ENCODE assay signal across 8 mouse cellular contexts in the genomic region with DNA sequence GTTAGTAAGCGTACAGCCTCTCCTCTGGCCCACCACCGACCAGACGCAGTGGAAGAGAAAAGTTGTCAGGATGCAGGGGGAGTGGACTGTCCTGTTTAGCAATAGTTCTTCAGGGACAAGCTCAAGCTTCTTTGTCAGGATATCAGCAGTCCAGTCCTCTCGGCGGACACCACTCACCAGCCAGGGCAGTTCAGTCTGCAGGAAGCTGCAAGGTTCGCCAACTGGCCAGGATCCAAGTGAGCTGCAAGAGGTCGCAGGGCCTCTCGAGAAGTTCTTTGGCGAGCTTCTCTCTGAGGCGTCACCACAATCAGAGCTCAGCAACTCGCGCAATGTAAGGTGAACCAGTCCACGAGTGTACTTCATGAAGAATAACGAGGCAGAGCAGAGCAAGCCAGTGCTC. TPM values are rescaled to one million over a fixed set of nuclear protein-coding genes. Genes with fewer than 3 reads are reported as not detected.
DNase-seq lines count a peak whose midpoint lies in the region; ATAC-seq and TF ChIP-seq lines count a peak whose summit lies in the region.

No protein-coding gene starts in this region.

- no peak for TF ChIP-seq CTCF in gastrocnemius, adult 2 months (IDR thresholded peaks at IDR 0.05)

- intact Hi-C loops in gastrocnemius, adult 2 months (cut with DNase I) = no loop called here

- H3K9ac ChIP-seq in liver, embryonic 12.5 days = no peak overlapping the region

- H3K27me3 ChIP-seq in liver, embryonic 12.5 days (replicated peaks) = no peaks in the 10 kb centered on the region
- H3K27me3 ChIP-seq in midbrain, embryonic 10.5 days (ENCODE audit: low read depth, poor library complexity, severe bottlenecking) = no peaks in the 10 kb centered on the region

- 69% methylated on average over 14 of the region's 14 CpGs for WGBS in liver, embryonic 12.5 days (ENCODE audit: insufficient replicate concordance)
- 89% methylated on average over 14 of the region's 14 CpGs for WGBS in midbrain, embryonic 10.5 days

- H3K9me3 ChIP-seq in liver, embryonic 12.5 days (replicated peaks) = no peaks in the 10 kb centered on the region
- H3K9me3 ChIP-seq in midbrain, embryonic 10.5 days (replicated peaks) = no peaks in the 10 kb centered on the region

- H3K36me3 ChIP-seq in liver, embryonic 12.5 days = no peaks in the 10 kb centered on the region
- no peaks in the 10 kb centered on the region for H3K36me3 ChIP-seq in midbrain, embryonic 10.5 days

- no peak overlapping the region for H3K27ac ChIP-seq in liver, embryonic 12.5 days
- H3K27ac ChIP-seq in gastrocnemius, adult 2 months = peak overlapping the region; percentile 61
- no peak overlapping the region for H3K27ac ChIP-seq in midbrain, embryonic 10.5 days (replicated peaks)

- peak; percentile 41 for DNase-seq in liver
- peak; percentile 75 for DNase-seq in gastrocnemius, adult 2 months
- peak; percentile 48 to 56 for DNase-seq in kidney, adult 8-10 months
- DNase-seq in skeletal muscle tissue, adult 2 months (ENCODE audit: low read depth, low spot score) = peak; percentile 74
- no peak for DNase-seq in midbrain, embryonic 10.5 days (ENCODE audit: low spot score)
- no peak for DNase-seq in embryo, embryonic 10 days (ENCODE audit: low spot score)

- no peak overlapping the region for H3K4me2 ChIP-seq in liver, embryonic 12.5 days

- H3K4me3 ChIP-seq in liver, embryonic 12.5 days = no peak overlapping the region
- H3K4me3 ChIP-seq in gastrocnemius, adult 2 months = peak overlapping the region; percentile 31
- no peak overlapping the region for H3K4me3 ChIP-seq in midbrain, embryonic 10.5 days

- no peak for ATAC-seq in liver, embryonic 12.5 days
- no peak for ATAC-seq in monocyte, adult 5-6 weeks (replicated peaks; ENCODE audit: insufficient number of reproducible peaks, low FRiP score, low TSS enrichment, poor library complexity, severe bottlenecking)

- H3K4me1 ChIP-seq in liver, embryonic 12.5 days = peaks cover 20% of the 10 kb centered on the region
- no peaks in the 10 kb centered on the region for H3K4me1 ChIP-seq in midbrain, embryonic 10.5 days

RNA-seq across cellular contexts. Expression of gene Zbtb9, which starts 21.4 kb away (rescaled TPM):
- 8.9 and 9.2 TPM in 2 replicates for polyA plus RNA-seq in liver, embryonic 12.5 days (2016; fragmentation: Nextera tagmentation; extraction: Ambion mirVana)
- total RNA-seq in gastrocnemius, adult 2 months (2021) = under 1 TPM; 0.17 to 0.41 TPM
- polyA plus RNA-seq in midbrain, embryonic 10.5 days (2016; fragmentation: Nextera tagmentation; extraction: Ambion mirVana) = 18.6 and 18.8 TPM in 2 replicates
- 23.5 to 34.2 TPM (median 32.3 TPM) in 3 replicates for total RNA-seq in monocyte, adult 5-6 weeks (2017)

RNA-seq across cellular contexts. Expression of gene Bak1, which starts 34.4 kb away (rescaled TPM):
- polyA plus RNA-seq in liver, embryonic 12.5 days (2016; fragmentation: Nextera tagmentation; extraction: Ambion mirVana) = 2.7 and 3.2 TPM in 2 replicates
- total RNA-seq in gastrocnemius, adult 2 months (2021) = 10 to 100 TPM; 15.5 to 20.1 TPM
- 2.8 and 3.4 TPM in 2 replicates for polyA plus RNA-seq in midbrain, embryonic 10.5 days (2016; fragmentation: Nextera tagmentation; extraction: Ambion mirVana)
- 39.5 to 56.8 TPM (median 45.8 TPM) in 3 replicates for total RNA-seq in monocyte, adult 5-6 weeks (2017)

RNA-seq across cellular contexts. Expression of gene Syngap1, which starts 53.4 kb away (rescaled TPM):
- 0.29 and 0.36 TPM in 2 replicates for polyA plus RNA-seq in liver, embryonic 12.5 days (2016; fragmentation: Nextera tagmentation; extraction: Ambion mirVana)
- 1 to 10 TPM; 3.0 to 3.5 TPM for total RNA-seq in gastrocnemius, adult 2 months (2021)
- polyA plus RNA-seq in midbrain, embryonic 10.5 days (2016; fragmentation: Nextera tagmentation; extraction: Ambion mirVana) = 1.5 TPM in 2 replicates
- total RNA-seq in monocyte, adult 5-6 weeks (2017) = 0.76 to 3.9 TPM (median 0.96 TPM) in 3 replicates

RNA-seq across cellular contexts. Expression of gene Cuta, which starts 55.0 kb away (rescaled TPM):
- 119 and 129 TPM in 2 replicates for polyA plus RNA-seq in liver, embryonic 12.5 days (2016; fragmentation: Nextera tagmentation; extraction: Ambion mirVana)
- total RNA-seq in gastrocnemius, adult 2 months (2021) = 100 to 1,000 TPM in 1 of 2 experiments, 10 to 100 TPM in 1; 93.8 to 104 TPM
- 175 and 179 TPM in 2 replicates for polyA plus RNA-seq in midbrain, embryonic 10.5 days (2016; fragmentation: Nextera tagmentation; extraction: Ambion mirVana)
- 22.8 to 35.9 TPM (median 25.9 TPM) in 3 replicates for total RNA-seq in monocyte, adult 5-6 weeks (2017)

Comparison
In these comparisons a context has a peak if more than half of its experiments do, and no peak if none do; other contexts are left out.
1. DNase-seq: peak in liver (single experiment), gastrocnemius, adult 2 months (single experiment), kidney, adult 8-10 months (2 of 2) and skeletal muscle tissue, adult 2 months (single experiment); none in midbrain, embryonic 10.5 days (single experiment) and embryo, embryonic 10 days (single experiment).
2. RNA of gene Zbtb9, which starts 21.4 kb away (total RNA-seq): 23.5 to 34.2 TPM in monocyte, adult 5-6 weeks; 0.17 to 0.41 TPM in gastrocnemius, adult 2 months; every median in the first group is over 10 times any median in the second.